Mouse (Mus musculus): ENCODE measurements around the gene Id3. TPM values are rescaled to one million over a fixed set of nuclear protein-coding genes. Genes with fewer than 3 reads are reported as not detected.

The Id3 gene
- polyA plus RNA-seq, 1 experiment: 357 TPM

- H3K27me3 ChIP-seq (ENCODE audit: control insufficient read depth, insufficient read depth, low read length): no peaks in the 10 kb centered on the region
- peaks cover 70% of the 10 kb centered on the region for H3K4me1 ChIP-seq (replicated peaks; ENCODE audit: control insufficient read depth, insufficient read depth, low read length)
- WGBS: 3% methylated on average over 11 of the region's 11 CpGs
- peak; percentile 85 for DNase-seq
- peak overlapping the region; percentile 39 for H3K4me3 ChIP-seq (ENCODE audit: control insufficient read depth, insufficient read depth, low read length)
- H3K36me3 ChIP-seq (ENCODE audit: control insufficient read depth, insufficient read depth, low read length): no peaks in the 10 kb centered on the region
- peak overlapping the region; percentile 94 for H3K27ac ChIP-seq (ENCODE audit: control insufficient read depth, insufficient read depth, low read length)
- no peak for TF ChIP-seq POLR2A (IDR thresholded peaks at IDR 0.05; ENCODE audit: control insufficient read depth, extremely low read depth, insufficient read depth, low read length, poor library complexity)
- no peak; the same call in 1 of the 2 replicates for TF ChIP-seq CTCF (IDR thresholded peaks at IDR 0.05; ENCODE audit: borderline replicate concordance, control insufficient read depth, extremely low read depth, insufficient read depth, low read length, poor library complexity)
Measured at GRCm38 (mm10) chr4:136177612-136178474, 34.5 kb downstream of the Id3 start.

- Histone ChIP-seq H3K27ac (ENCODE audit: control insufficient read depth, insufficient read depth, low read length) (peak overlapping the region; percentile 86), H3K4me1 (replicated peaks; ENCODE audit: control insufficient read depth, insufficient read depth, low read length) (peaks cover 65% of the 10 kb centered on the region), H3K36me3 (ENCODE audit: control insufficient read depth, insufficient read depth, low read length) (0 out of 2 replicates have a peak, but pooled peaks cover 4% of the 10 kb centered on the region), H3K27me3 (ENCODE audit: control insufficient read depth, insufficient read depth, low read length) (no peaks in the 10 kb centered on the region), H3K4me3 (ENCODE audit: control insufficient read depth, insufficient read depth, low read length) (peak overlapping the region; percentile 39)
- peak; percentile 49 for DNase-seq
- no peak for TF ChIP-seq POLR2A (IDR thresholded peaks at IDR 0.05; ENCODE audit: control insufficient read depth, extremely low read depth, insufficient read depth, low read length, poor library complexity)
- TF ChIP-seq CTCF (IDR thresholded peaks at IDR 0.05; ENCODE audit: borderline replicate concordance, control insufficient read depth, extremely low read depth, insufficient read depth, low read length, poor library complexity): no peak
- WGBS: 12% methylated on average over 12 of the region's 12 CpGs
Measured at GRCm38 (mm10) chr4:136178475-136178921, 35.2 kb downstream of the Id3 start.

- WGBS: 36% methylated on average over 7 of the region's 7 CpGs
- peak overlapping the region; percentile 86 for H3K27ac ChIP-seq (ENCODE audit: control insufficient read depth, insufficient read depth, low read length)
- H3K27me3 ChIP-seq (ENCODE audit: control insufficient read depth, insufficient read depth, low read length): no peaks in the 10 kb centered on the region
- TF ChIP-seq CTCF (IDR thresholded peaks at IDR 0.05; ENCODE audit: borderline replicate concordance, control insufficient read depth, extremely low read depth, insufficient read depth, low read length, poor library complexity) (no peak), POLR2A (IDR thresholded peaks at IDR 0.05; ENCODE audit: control insufficient read depth, extremely low read depth, insufficient read depth, low read length, poor library complexity) (no peak)
- peak overlapping the region; percentile 2; the same call in 1 of the 2 replicates for H3K4me3 ChIP-seq (ENCODE audit: control insufficient read depth, insufficient read depth, low read length)
- peaks cover 9% of the 10 kb centered on the region; the same call in 1 of the 2 replicates for H3K36me3 ChIP-seq (ENCODE audit: control insufficient read depth, insufficient read depth, low read length)
- DNase-seq: no peak
- peaks cover 58% of the 10 kb centered on the region for H3K4me1 ChIP-seq (replicated peaks; ENCODE audit: control insufficient read depth, insufficient read depth, low read length)
Measured at GRCm38 (mm10) chr4:136179456-136179855, 36.2 kb downstream of the Id3 start.

GRCm38 (mm10) chr4:136179998-136180397, 36.7 kb downstream of the Id3 start:
- Histone ChIP-seq H3K4me1 (replicated peaks; ENCODE audit: control insufficient read depth, insufficient read depth, low read length) (peaks cover 54% of the 10 kb centered on the region), H3K27ac (ENCODE audit: control insufficient read depth, insufficient read depth, low read length) (peak overlapping the region; percentile 86), H3K36me3 (ENCODE audit: control insufficient read depth, insufficient read depth, low read length) (peaks cover 12% of the 10 kb centered on the region; the same call in 1 of the 2 replicates), H3K4me3 (ENCODE audit: control insufficient read depth, insufficient read depth, low read length) (peak overlapping the region; percentile 53), H3K27me3 (ENCODE audit: control insufficient read depth, insufficient read depth, low read length) (no peaks in the 10 kb centered on the region)
- peak; percentile 96 for TF ChIP-seq CTCF (IDR thresholded peaks at IDR 0.05; ENCODE audit: borderline replicate concordance, control insufficient read depth, extremely low read depth, insufficient read depth, low read length, poor library complexity)
- no peak for TF ChIP-seq POLR2A (IDR thresholded peaks at IDR 0.05; ENCODE audit: control insufficient read depth, extremely low read depth, insufficient read depth, low read length, poor library complexity)
- peak; percentile 94 for DNase-seq
- WGBS: 21% methylated on average over 15 of the region's 15 CpGs

GRCm38 (mm10) chr4:136180408-136181330, 37.4 kb downstream of the Id3 start:
- no peaks in the 10 kb centered on the region for H3K27me3 ChIP-seq (ENCODE audit: control insufficient read depth, insufficient read depth, low read length)
- peak overlapping the region; percentile 53 for H3K4me3 ChIP-seq (ENCODE audit: control insufficient read depth, insufficient read depth, low read length)
- H3K36me3 ChIP-seq (ENCODE audit: control insufficient read depth, insufficient read depth, low read length): peaks cover 18% of the 10 kb centered on the region; the same call in 1 of the 2 replicates
- peaks cover 50% of the 10 kb centered on the region for H3K4me1 ChIP-seq (replicated peaks; ENCODE audit: control insufficient read depth, insufficient read depth, low read length)
- WGBS: 82% methylated on average over 23 of the region's 23 CpGs
- H3K27ac ChIP-seq (ENCODE audit: control insufficient read depth, insufficient read depth, low read length): peak overlapping the region; percentile 85
- no peak for TF ChIP-seq CTCF (IDR thresholded peaks at IDR 0.05; ENCODE audit: borderline replicate concordance, control insufficient read depth, extremely low read depth, insufficient read depth, low read length, poor library complexity)
- peak; percentile 23; the same call in 1 of the 2 replicates for TF ChIP-seq POLR2A (IDR thresholded peaks at IDR 0.05; ENCODE audit: control insufficient read depth, extremely low read depth, insufficient read depth, low read length, poor library complexity)
- peak; percentile 81 for DNase-seq

- DNase-seq: no peak
- no peaks in the 10 kb centered on the region for H3K27me3 ChIP-seq (ENCODE audit: control insufficient read depth, insufficient read depth, low read length)
- TF ChIP-seq POLR2A (IDR thresholded peaks at IDR 0.05; ENCODE audit: control insufficient read depth, extremely low read depth, insufficient read depth, low read length, poor library complexity) (no peak), CTCF (IDR thresholded peaks at IDR 0.05; ENCODE audit: borderline replicate concordance, control insufficient read depth, extremely low read depth, insufficient read depth, low read length, poor library complexity) (no peak)
- peak overlapping the region; percentile 49; the same call in 1 of the 2 replicates for H3K27ac ChIP-seq (ENCODE audit: control insufficient read depth, insufficient read depth, low read length)
- H3K4me3 ChIP-seq (ENCODE audit: control insufficient read depth, insufficient read depth, low read length): no peak overlapping the region
- H3K36me3 ChIP-seq (ENCODE audit: control insufficient read depth, insufficient read depth, low read length): peaks cover 24% of the 10 kb centered on the region
- WGBS: 85% methylated on average over 12 of the region's 12 CpGs
- H3K4me1 ChIP-seq (replicated peaks; ENCODE audit: control insufficient read depth, insufficient read depth, low read length): peaks cover 43% of the 10 kb centered on the region
Measured at GRCm38 (mm10) chr4:136181367-136181766, 38.1 kb downstream of the Id3 start.
